Mouse (Mus musculus): Measurements from ENCODE around the gene Ppp6r1.
"Not testable (repeated sequence)": the region's sequence is repeated elsewhere in the genome, so short reads cannot be mapped to it uniquely, and the experiment has no call there.

Gene Ppp6r1

GRCm38 (mm10) chr7:4612956-4613355 is 45.9 kb downstream of the Ppp6r1 start:
- no peak for DNase-seq (ENCODE audit: low read depth)

GRCm38 (mm10) chr7:4612386-4612785 is 46.4 kb downstream of the Ppp6r1 start:
- no peak for DNase-seq (ENCODE audit: low read depth)

- DNase-seq (ENCODE audit: low read depth): no peak
Observed at GRCm38 (mm10) chr7:4611921-4612341, 46.9 kb downstream of the Ppp6r1 start.

GRCm38 (mm10) chr7:4611511-4611910 is 47.3 kb downstream of the Ppp6r1 start:
- no peak for DNase-seq (ENCODE audit: low read depth)

GRCm38 (mm10) chr7:4608002-4608401 is 50.8 kb downstream of the Ppp6r1 start:
- DNase-seq (ENCODE audit: low read depth): no peak

GRCm38 (mm10) chr7:4603873-4604272 is 54.9 kb downstream of the Ppp6r1 start, which contains the start of gene Ptprh:
Gene Ptprh, minus strand, starts transcription at chr7:4604041.
- no peak for DNase-seq (ENCODE audit: low read depth)

GRCm38 (mm10) chr7:4602969-4603368 is 55.9 kb downstream of the Ppp6r1 start:
- no peak for DNase-seq (ENCODE audit: low read depth)

GRCm38 (mm10) chr7:4597046-4597445 is 61.8 kb downstream of the Ppp6r1 start:
- not testable (repeated sequence) for DNase-seq (ENCODE audit: low read depth)
